Comparison of ENCODE assay signal across 12 mouse cellular contexts in the genomic region with DNA sequence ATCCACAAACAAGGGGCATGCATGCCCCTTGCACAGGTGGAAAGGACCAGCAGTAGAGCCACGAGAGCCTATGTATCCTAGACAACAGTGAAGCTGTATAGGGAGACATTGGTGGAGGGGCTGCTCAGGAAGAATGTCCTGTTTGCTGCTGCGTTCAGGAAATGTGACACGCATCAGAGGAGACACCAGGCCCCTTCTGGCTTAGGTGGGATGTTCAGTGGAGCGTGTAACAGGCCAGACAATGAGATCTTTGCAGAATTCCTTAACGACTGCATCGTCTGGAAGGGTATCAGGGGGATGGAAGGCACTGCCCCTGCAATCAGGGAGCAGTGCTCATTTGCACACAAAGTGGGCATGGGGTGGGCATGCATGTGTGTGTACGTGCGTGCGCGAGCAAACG.
DNase-seq lines count a peak whose midpoint lies in the region; ATAC-seq lines count a peak whose summit lies in the region.
"Had no signal": no experiment of that assay in that cellular context is flagged by ENCODE, and none has a peak within 500 bp of the region (broad histone marks: within the 10 kb centered on the region; RNA-seq: fewer than 3 reads in every experiment).

No protein-coding gene starts in this region.

- peak overlapping the region; percentile 71; the same call in 1 of the 2 replicates for H3K27ac ChIP-seq in kidney, embryonic 14.5 days (ENCODE audit: low read depth, low read length)
- no peak overlapping the region for H3K27ac ChIP-seq in embryonic facial prominence, embryonic 14.5 days (replicated peaks; ENCODE audit: low read depth, low read length)
- peak overlapping the region; percentile 73 for H3K27ac ChIP-seq in hindbrain, embryonic 14.5 days
- H3K27ac ChIP-seq in neural tube, embryonic 13.5 days (replicated peaks) = peak overlapping the region; percentile 47
- H3K27ac ChIP-seq: heart, adult 2 months; macrophage had no signal

- no peak overlapping the region for H3K9ac ChIP-seq in kidney, embryonic 14.5 days (ENCODE audit: low read depth, low read length)
- H3K9ac ChIP-seq in embryonic facial prominence, embryonic 14.5 days (ENCODE audit: low read depth, low read length) = no peak overlapping the region
- no peak overlapping the region for H3K9ac ChIP-seq in hindbrain, embryonic 14.5 days
- no peak overlapping the region for H3K9ac ChIP-seq in neural tube, embryonic 13.5 days

- no peak overlapping the region for H3K4me2 ChIP-seq in kidney, embryonic 14.5 days (replicated peaks; ENCODE audit: low read depth, low read length)
- no peak overlapping the region for H3K4me2 ChIP-seq in embryonic facial prominence, embryonic 14.5 days (ENCODE audit: low read depth, low read length)
- no peak overlapping the region for H3K4me2 ChIP-seq in hindbrain, embryonic 14.5 days (replicated peaks)
- H3K4me2 ChIP-seq in neural tube, embryonic 13.5 days = no peak overlapping the region

- 35% methylated on average over 11 of the region's 11 CpGs for WGBS in kidney, embryonic 14.5 days
- WGBS in embryonic facial prominence, embryonic 14.5 days = 70% methylated on average over 11 of the region's 11 CpGs
- 32% methylated on average over 11 of the region's 11 CpGs for WGBS in hindbrain, embryonic 14.5 days
- WGBS in neural tube, embryonic 13.5 days = 36% methylated on average over 11 of the region's 11 CpGs

- peaks cover 12% of the 10 kb centered on the region for H3K36me3 ChIP-seq in kidney, embryonic 14.5 days (ENCODE audit: control insufficient read depth, insufficient read depth, low read length)
- no peaks in the 10 kb centered on the region; the same call in 1 of the 2 replicates for H3K36me3 ChIP-seq in embryonic facial prominence, embryonic 14.5 days (ENCODE audit: control insufficient read depth, insufficient read depth, low read length)
- no peaks in the 10 kb centered on the region; the same call in 1 of the 2 replicates for H3K36me3 ChIP-seq in hindbrain, embryonic 14.5 days (replicated peaks; ENCODE audit: control insufficient read depth, insufficient read depth)
- no peaks in the 10 kb centered on the region for H3K36me3 ChIP-seq in neural tube, embryonic 13.5 days

- ATAC-seq in kidney, embryonic 14.5 days (ENCODE audit: low FRiP score, low TSS enrichment) = peak; percentile 80
- 0 out of 2 replicates have a peak, but pooled peaks have one; percentile 54 for ATAC-seq in embryonic facial prominence, embryonic 14.5 days (ENCODE audit: low read depth)
- ATAC-seq in hindbrain, embryonic 14.5 days (ENCODE audit: low FRiP score) = peak; percentile 51; the same call in 1 of the 2 replicates
- peak; percentile 27; the same call in 1 of the 2 replicates for ATAC-seq in neural tube, embryonic 13.5 days (ENCODE audit: low read depth)
- ATAC-seq: inflammation-experienced regulatory T-cells, adult 6 months had no signal

- H3K4me3 ChIP-seq in kidney, embryonic 14.5 days (ENCODE audit: low read length) = no peak overlapping the region
- H3K4me3 ChIP-seq in embryonic facial prominence, embryonic 14.5 days (ENCODE audit: low read depth, low read length) = no peak overlapping the region
- H3K4me3 ChIP-seq in hindbrain, embryonic 14.5 days (replicated peaks; ENCODE audit: low read length) = no peak overlapping the region
- no peak overlapping the region for H3K4me3 ChIP-seq in neural tube, embryonic 13.5 days
- H3K4me3 ChIP-seq: heart, adult 2 months had no signal

- no peaks in the 10 kb centered on the region for H3K9me3 ChIP-seq in kidney, embryonic 14.5 days (ENCODE audit: control insufficient read depth, low read length)
- H3K9me3 ChIP-seq in embryonic facial prominence, embryonic 14.5 days (ENCODE audit: control insufficient read depth, low read length) = no peaks in the 10 kb centered on the region
- no peaks in the 10 kb centered on the region for H3K9me3 ChIP-seq in hindbrain, embryonic 14.5 days (ENCODE audit: control insufficient read depth, low read length)
- no peaks in the 10 kb centered on the region for H3K9me3 ChIP-seq in neural tube, embryonic 13.5 days

- no peaks in the 10 kb centered on the region for H3K27me3 ChIP-seq in kidney, embryonic 14.5 days (ENCODE audit: control insufficient read depth, insufficient read depth, low read length)
- no peaks in the 10 kb centered on the region for H3K27me3 ChIP-seq in embryonic facial prominence, embryonic 14.5 days (replicated peaks; ENCODE audit: control insufficient read depth, insufficient read depth, low read length)
- no peaks in the 10 kb centered on the region for H3K27me3 ChIP-seq in hindbrain, embryonic 14.5 days (ENCODE audit: control insufficient read depth, insufficient read depth, low read length)
- H3K27me3 ChIP-seq in neural tube, embryonic 13.5 days = no peaks in the 10 kb centered on the region

- no peak for DNase-seq in kidney, postnatal 36 days
- peak; percentile 49 for DNase-seq in embryonic facial prominence, embryonic 14.5 days (ENCODE audit: low spot score)
- DNase-seq in hindbrain, embryonic 14.5 days (ENCODE audit: low spot score) = no peak
- DNase-seq in thymus, postnatal 4 days = no peak
- no peak for DNase-seq in adrenal gland, postnatal 10 days
- DNase-seq: adrenal gland, postnatal 14 days; heart, adult 2 months; layer of hippocampus, adult 9-11 months had no signal

- H3K4me1 ChIP-seq in kidney, embryonic 14.5 days (ENCODE audit: control insufficient read depth, insufficient read depth, low read length) = peaks cover 26% of the 10 kb centered on the region
- H3K4me1 ChIP-seq in embryonic facial prominence, embryonic 14.5 days (ENCODE audit: control insufficient read depth, insufficient read depth, low read length) = peaks cover 10% of the 10 kb centered on the region
- peaks cover 59% of the 10 kb centered on the region for H3K4me1 ChIP-seq in hindbrain, embryonic 14.5 days (replicated peaks; ENCODE audit: control insufficient read depth, insufficient read depth, low read length)
- peaks cover 77% of the 10 kb centered on the region for H3K4me1 ChIP-seq in neural tube, embryonic 13.5 days (replicated peaks)

Comparison
In these comparisons a context has a peak if more than half of its experiments do, and no peak if none do; other contexts are left out.
1. ATAC-seq: peak in every context shown above with its lines; median percentile 80 in kidney, embryonic 14.5 days; 54 in embryonic facial prominence, embryonic 14.5 days; 51 in hindbrain, embryonic 14.5 days; 27 in neural tube, embryonic 13.5 days.